Mouse (Mus musculus) lung, postnatal 0 days (tissue): ENCODE data around the gene Spdl1.

ENCODE experiments used
- CTCF ChIP-seq: IDR thresholded peaks from 2 replicates; pipeline ENCODE4 v1.5.1; 2016; ENCODE audit warnings: antibody characterized with exemption, mild to moderate bottlenecking
- EP300 ChIP-seq: IDR thresholded peaks from 2 replicates; pipeline ENCODE4 v1.6.1; 2016; ENCODE audit warnings: antibody characterized with exemption, mild to moderate bottlenecking, control low read depth

DNA sequence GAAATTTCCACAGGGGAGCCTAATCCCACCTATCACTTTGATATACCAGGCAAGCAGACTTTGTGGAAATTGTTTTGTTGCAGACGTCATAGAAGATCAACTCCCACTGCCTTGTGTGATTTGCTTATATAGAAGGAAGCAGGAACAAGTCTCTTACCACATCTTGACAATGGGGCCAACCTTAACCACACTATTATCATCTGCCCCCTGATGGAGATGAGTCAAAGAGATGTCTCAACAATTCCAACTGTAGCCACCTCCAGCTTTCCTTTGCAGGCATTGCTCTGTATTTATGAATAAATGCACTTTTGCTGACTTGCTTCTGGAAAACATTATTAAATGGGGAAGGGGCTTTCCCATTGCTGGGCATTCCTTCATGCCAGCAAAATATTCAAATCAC, 46.2 kb upstream of the Spdl1 start:
- TF ChIP-seq CTCF (no peak), EP300 (no peak)
